Comparison of ENCODE assay signal across 8 mouse cellular contexts in the genomic region with DNA sequence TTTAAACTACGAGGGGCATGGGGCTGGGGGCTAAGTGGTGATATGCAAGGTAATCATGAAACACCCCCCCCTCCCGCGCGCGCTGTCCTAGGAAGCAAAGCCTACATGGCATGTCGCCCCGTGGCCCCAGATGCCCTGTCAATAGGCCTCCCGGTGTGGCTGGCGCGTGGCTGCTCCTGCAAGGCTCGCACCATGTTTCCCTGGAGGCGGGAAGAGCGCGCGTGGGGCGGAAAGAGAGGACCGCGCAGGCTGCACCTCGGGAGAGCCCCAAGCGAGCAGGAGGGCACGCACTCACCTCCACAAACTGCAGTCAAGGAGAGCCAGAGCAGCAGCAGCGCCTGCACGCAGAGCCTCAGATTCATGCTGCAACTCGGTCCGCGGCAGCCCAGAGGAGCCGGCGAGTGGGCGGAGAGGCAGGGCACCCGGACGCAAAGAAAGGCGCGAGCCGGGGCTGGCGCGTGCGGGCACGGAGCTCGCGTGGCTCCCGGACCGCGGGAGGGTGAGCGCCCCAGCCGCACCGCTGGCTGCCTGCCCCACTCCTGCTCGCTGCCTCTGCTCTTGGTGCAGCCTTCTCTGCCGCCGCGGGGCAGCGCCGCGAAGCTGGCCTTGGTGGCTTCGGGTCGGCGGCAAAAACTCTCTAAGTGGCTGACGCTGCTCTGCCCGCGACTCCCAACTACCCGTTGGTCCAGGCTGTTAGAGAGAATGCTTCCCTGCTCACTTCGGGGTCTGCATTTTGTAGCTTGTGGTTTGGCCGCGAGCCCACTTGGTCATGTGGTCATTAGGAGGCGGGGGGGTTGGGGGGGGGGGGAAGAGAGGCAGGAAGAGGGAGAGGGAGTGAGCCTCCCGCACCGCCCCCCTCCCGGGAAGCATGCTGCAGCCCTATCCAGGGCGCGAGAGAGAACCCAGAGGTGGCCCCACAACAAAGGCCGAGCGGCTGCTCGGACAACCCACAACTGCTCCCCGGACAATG. TPM values are rescaled to one million over a fixed set of nuclear protein-coding genes. Genes with fewer than 3 reads are reported as not detected.
A peak's percentile ranks its signal among the peaks of the same experiment; 100 is the strongest.
DNase-seq lines count a peak whose midpoint lies in the region; ATAC-seq lines count a peak whose summit lies in the region.

A gene (minus strand): TSS at position 710 of the 970 bp plus-strand sequence.

- peak in 1 of 2 experiments; percentile 24 for DNase-seq in layer of hippocampus, adult 18-20 months (ENCODE audit: low spot score in 2 of 2)
- no peak for DNase-seq in layer of hippocampus, adult 9-11 months
- DNase-seq in cerebellum, adult 18-20 months, result peak; percentile 49 to 60
- DNase-seq in forelimb bud, embryonic 11.5 days (ENCODE audit: low read depth, low spot score), result peak; percentile 53
- DNase-seq in intestine, embryonic 14.5 days (ENCODE audit: low spot score), result peak; percentile 63
- peak; percentile 59 for DNase-seq in midbrain, embryonic 14.5 days
- peak; percentile 3 for DNase-seq in thymus, postnatal 25 days

- 14% methylated on average over 65 of the region's 73 CpGs for WGBS in intestine, embryonic 14.5 days
- WGBS in limb, embryonic 12.5 days, result 22% methylated on average over 62 of the region's 73 CpGs
- WGBS in midbrain, embryonic 14.5 days, result 21% methylated on average over 68 of the region's 73 CpGs

- no peak within 1 kb of the TSS for H3K27ac ChIP-seq in intestine, embryonic 14.5 days (ENCODE audit: low read depth)
- peak within 1 kb of the TSS; percentile 80 for H3K27ac ChIP-seq in limb, embryonic 12.5 days
- H3K27ac ChIP-seq in midbrain, embryonic 14.5 days (replicated peaks; ENCODE audit: low read depth, low read length), result no peak within 1 kb of the TSS

- H3K9ac ChIP-seq in intestine, embryonic 14.5 days (ENCODE audit: low read length), result peak within 1 kb of the TSS; percentile 32
- peak within 1 kb of the TSS; percentile 67 for H3K9ac ChIP-seq in limb, embryonic 12.5 days (replicated peaks)
- H3K9ac ChIP-seq in midbrain, embryonic 14.5 days (replicated peaks; ENCODE audit: low read length), result peak within 1 kb of the TSS; percentile 57

- H3K4me1 ChIP-seq in intestine, embryonic 14.5 days (replicated peaks; ENCODE audit: control insufficient read depth, insufficient read depth, low read length), result no peaks in the 10 kb centered on the region
- no peaks in the 10 kb centered on the region for H3K4me1 ChIP-seq in limb, embryonic 12.5 days (replicated peaks)
- no peaks in the 10 kb centered on the region for H3K4me1 ChIP-seq in midbrain, embryonic 14.5 days (ENCODE audit: control insufficient read depth, insufficient read depth, low read length)

- H3K27me3 ChIP-seq in intestine, embryonic 14.5 days (replicated peaks; ENCODE audit: control insufficient read depth, insufficient read depth, low read length), result peaks cover 24% of the 10 kb centered on the region; the same call in 1 of the 2 replicates
- H3K27me3 ChIP-seq in limb, embryonic 12.5 days, result peaks cover 32% of the 10 kb centered on the region
- H3K27me3 ChIP-seq in midbrain, embryonic 14.5 days (ENCODE audit: control insufficient read depth, insufficient read depth, low read length), result peaks cover 6% of the 10 kb centered on the region

- H3K4me3 ChIP-seq in intestine, embryonic 14.5 days (ENCODE audit: low read depth, low read length), result peak within 1 kb of the TSS; percentile 44
- peak within 1 kb of the TSS; percentile 51 for H3K4me3 ChIP-seq in limb, embryonic 12.5 days (replicated peaks)
- peak within 1 kb of the TSS; percentile 43 for H3K4me3 ChIP-seq in midbrain, embryonic 14.5 days (replicated peaks; ENCODE audit: low read depth, low read length)

- no peaks in the 10 kb centered on the region for H3K36me3 ChIP-seq in intestine, embryonic 14.5 days (ENCODE audit: control insufficient read depth, insufficient read depth, low read length)
- no peaks in the 10 kb centered on the region for H3K36me3 ChIP-seq in limb, embryonic 12.5 days
- no peaks in the 10 kb centered on the region for H3K36me3 ChIP-seq in midbrain, embryonic 14.5 days (ENCODE audit: control insufficient read depth, insufficient read depth, low read length)

- H3K9me3 ChIP-seq in intestine, embryonic 14.5 days (ENCODE audit: control insufficient read depth, low read length), result no peaks in the 10 kb centered on the region
- no peaks in the 10 kb centered on the region for H3K9me3 ChIP-seq in limb, embryonic 12.5 days
- H3K9me3 ChIP-seq in midbrain, embryonic 14.5 days (ENCODE audit: control insufficient read depth, low read length), result no peaks in the 10 kb centered on the region

- peak within 1 kb of the TSS; percentile 63 for H3K4me2 ChIP-seq in intestine, embryonic 14.5 days (ENCODE audit: low read length)
- peak within 1 kb of the TSS; percentile 75 for H3K4me2 ChIP-seq in limb, embryonic 12.5 days
- H3K4me2 ChIP-seq in midbrain, embryonic 14.5 days (ENCODE audit: low read length), result peak within 1 kb of the TSS; percentile 72

- ATAC-seq in intestine, embryonic 14.5 days (replicated peaks; ENCODE audit: low FRiP score, low TSS enrichment, low read depth), result peak; percentile 74
- peak; percentile 80; the same call in 1 of the 2 replicates for ATAC-seq in limb, embryonic 12.5 days (ENCODE audit: insufficient number of reproducible peaks, insufficient read depth, low FRiP score, low TSS enrichment, low read depth)
- ATAC-seq in midbrain, embryonic 14.5 days (ENCODE audit: low FRiP score, low TSS enrichment), result peak; percentile 53

RNA-seq across cellular contexts. Expression of the gene that starts here (rescaled TPM):
- total RNA-seq in layer of hippocampus, adult 18-20 months (2021), result 10 to 100 TPM; 14.9 to 17.2 TPM
- 4.9 and 5.5 TPM in 2 replicates for polyA plus RNA-seq in intestine, embryonic 14.5 days (2014; fragmentation: Nextera tagmentation; extraction: Ambion mirVana)
- polyA plus RNA-seq in limb, embryonic 12.5 days (2016; fragmentation: Nextera tagmentation; extraction: Ambion mirVana), result 6.1 and 6.7 TPM in 2 replicates
- polyA plus RNA-seq in midbrain, embryonic 14.5 days (2014; fragmentation: Nextera tagmentation; extraction: Ambion mirVana), result 1.8 and 2.3 TPM in 2 replicates
